Mouse (Mus musculus) embryonic facial prominence, embryonic 12.5 days (tissue): ENCODE data around the gene Lamb2. TPM values are rescaled to one million over a fixed set of nuclear protein-coding genes. Genes with fewer than 3 reads are reported as not detected.
A peak's percentile ranks its signal among the peaks of the same experiment; 100 is the strongest.

ENCODE experiments used
- ATAC-seq: fragments of 200-750 bp; cut with Nextera tagmentation; 2 replicates; pipeline ENCODE4 v1.8.0; 2017; ENCODE audit not compliant: insufficient number of reproducible peaks, insufficient read depth, low FRiP score, low TSS enrichment
- H3K27ac ChIP-seq: fragments of 300-500 bp; sonication (generic); 2 replicates; pipeline ENCODE4 v1.5.1; 2016; ENCODE audit warnings: mild to moderate bottlenecking
- H3K27me3 ChIP-seq: fragments of 300-500 bp; sonication (generic); 2 replicates; pipeline ENCODE4 v1.6.1; 2016; ENCODE audit warnings: mild to moderate bottlenecking, moderate library complexity
- H3K36me3 ChIP-seq: fragments of 300-500 bp; sonication (generic); 2 replicates; pipeline ENCODE4 v1.6.1; 2016; ENCODE audit warnings: mild to moderate bottlenecking
- H3K4me1 ChIP-seq: fragments of 300-500 bp; sonication (generic); 2 replicates; pipeline ENCODE4 v1.6.1; 2016
- H3K4me2 ChIP-seq: fragments of 300-500 bp; sonication (generic); replicated peaks from 2 replicates; pipeline ENCODE4 v1.6.1; 2016; ENCODE audit warnings: mild to moderate bottlenecking, moderate library complexity
- H3K4me3 ChIP-seq: fragments of 300-500 bp; sonication (generic); 2 replicates; pipeline ENCODE4 v1.5.1; 2016; ENCODE audit warnings: mild to moderate bottlenecking
- H3K9ac ChIP-seq: fragments of 300-500 bp; sonication (generic); 2 replicates; pipeline ENCODE4 v1.6.1; 2016; ENCODE audit warnings: mild to moderate bottlenecking, moderate library complexity
- H3K9me3 ChIP-seq: fragments of 300-500 bp; sonication (generic); 2 replicates; pipeline ENCODE4 v1.6.1; 2016; ENCODE audit warnings: mild to moderate bottlenecking, moderate library complexity
- WGBS: fragments of 180-500 bp; shearing (Covaris S2); methylation state at CpG from one replicate; pipeline ENCODE4 v1.1.7; 2016; 5-methylcytosine and 5-hydroxymethylcytosine counted together
- polyA plus RNA-seq: library from polyadenylated mRNA; unstranded; fragments of >200 nt; fragmentation: Nextera tagmentation; extraction: Ambion mirVana; gene quantifications from 2 replicates; pipeline ENCODE4 v1.2.1, GENCODE M21; 2016

The Lamb2 gene
- polyA plus RNA-seq, 1 experiment from 2014 or later, result 51.3 TPM

DNA sequence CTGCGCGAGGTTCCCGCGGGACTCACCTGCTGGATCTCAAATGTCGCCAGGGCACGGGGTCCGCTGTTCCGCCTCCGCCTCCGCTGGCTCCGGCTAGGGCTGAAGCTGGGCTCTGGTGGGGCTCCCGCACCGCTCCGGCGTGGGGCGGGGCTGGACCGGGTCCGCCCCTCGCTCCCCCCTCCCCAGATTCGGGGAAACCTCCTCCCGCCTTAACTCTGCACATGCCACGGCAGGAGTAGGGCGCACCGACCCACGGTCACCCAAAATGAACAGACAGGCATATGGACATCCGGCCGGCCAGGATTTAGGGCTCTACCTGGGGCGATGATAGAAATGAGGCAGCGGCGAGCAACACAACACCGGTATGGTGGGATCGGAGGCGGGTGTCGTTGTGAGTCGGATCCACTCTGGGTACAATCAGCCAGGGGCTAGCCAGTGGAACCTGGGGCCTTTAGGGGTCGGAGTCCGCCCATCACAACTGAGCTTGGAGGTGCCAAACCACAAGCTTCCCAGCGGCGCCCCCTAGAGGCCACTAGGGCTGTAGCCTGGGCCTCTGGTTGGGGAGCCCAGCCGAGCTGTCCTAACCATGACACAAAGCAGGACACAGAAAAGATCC lies 27.1 kb upstream of the Lamb2 start:
- Histone ChIP-seq H3K27me3 (no peaks in the 10 kb centered on the region), H3K36me3 (peaks cover 14% of the 10 kb centered on the region), H3K4me3 (peak overlapping the region; percentile 53), H3K27ac (peak overlapping the region; percentile 84), H3K4me2 (peak overlapping the region; percentile 65), H3K4me1 (peaks cover 38% of the 10 kb centered on the region), H3K9ac (peak overlapping the region; percentile 59), H3K9me3 (no peaks in the 10 kb centered on the region)
- under 1% methylated on average over 40 of the region's 40 CpGs for WGBS
- ATAC-seq, result peak; percentile 83

DNA sequence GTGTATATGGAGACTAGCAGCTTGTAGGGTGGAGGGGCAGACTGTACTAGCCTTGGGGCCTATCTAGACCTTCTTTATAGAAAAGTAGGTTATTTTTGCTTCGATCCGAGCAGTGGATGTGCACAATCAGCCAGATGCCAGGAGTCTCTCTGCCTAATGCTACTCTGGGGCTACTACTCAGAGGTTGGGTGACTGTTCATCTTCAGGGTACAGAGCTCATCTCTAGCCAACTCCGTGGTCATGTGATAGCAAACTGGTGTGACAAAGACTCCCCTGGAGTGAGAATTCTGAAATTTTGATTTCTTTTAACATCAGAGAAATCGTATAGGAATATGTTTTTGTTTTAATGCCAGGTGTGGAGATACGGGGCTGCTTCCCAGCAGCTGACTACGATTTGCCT lies 26.6 kb upstream of the Lamb2 start:
- WGBS, result 33% methylated on average over 6 of the region's 6 CpGs
- H3K4me3 ChIP-seq, result peak overlapping the region; percentile 53
- H3K36me3 ChIP-seq, result peaks cover 9% of the 10 kb centered on the region
- ATAC-seq, result no peak
- H3K27ac ChIP-seq, result peak overlapping the region; percentile 84
- H3K9me3 ChIP-seq, result no peaks in the 10 kb centered on the region
- peak overlapping the region; percentile 59 for H3K9ac ChIP-seq
- peaks cover 38% of the 10 kb centered on the region for H3K4me1 ChIP-seq
- no peaks in the 10 kb centered on the region for H3K27me3 ChIP-seq
- H3K4me2 ChIP-seq, result peak overlapping the region; percentile 65

DNA sequence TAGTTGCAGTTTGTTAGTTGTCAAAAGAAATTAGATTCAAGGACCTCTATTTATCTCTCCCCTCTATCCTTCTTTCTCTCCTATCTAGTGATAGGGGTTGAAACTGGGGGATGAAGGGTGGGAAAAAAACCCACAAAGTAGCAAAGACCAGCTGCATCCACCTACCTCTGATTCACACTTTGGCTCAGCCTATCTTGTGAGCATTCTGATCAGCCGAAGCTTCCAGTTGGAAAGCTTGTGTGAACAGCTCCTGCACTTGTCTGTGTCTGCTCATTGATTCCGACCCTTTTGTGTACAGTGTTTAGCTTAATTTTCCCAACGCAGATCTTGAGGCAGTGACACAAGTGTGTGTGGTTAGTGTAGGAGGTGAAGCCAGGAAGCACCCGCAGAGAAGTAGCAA lies 26.1 kb upstream of the Lamb2 start:
- Histone ChIP-seq H3K36me3 (peaks cover 4% of the 10 kb centered on the region), H3K27ac (peak overlapping the region; percentile 84; the same call in 1 of the 2 replicates), H3K4me1 (peaks cover 38% of the 10 kb centered on the region), H3K9ac (0 out of 2 replicates have a peak overlapping the region, but pooled peaks have one; percentile 25), H3K4me2 (peak overlapping the region; percentile 65), H3K27me3 (no peaks in the 10 kb centered on the region), H3K9me3 (no peaks in the 10 kb centered on the region), H3K4me3 (peak overlapping the region; percentile 53; the same call in 1 of the 2 replicates)
- no peak for ATAC-seq
- 77% methylated on average over 4 of the region's 4 CpGs for WGBS

DNA sequence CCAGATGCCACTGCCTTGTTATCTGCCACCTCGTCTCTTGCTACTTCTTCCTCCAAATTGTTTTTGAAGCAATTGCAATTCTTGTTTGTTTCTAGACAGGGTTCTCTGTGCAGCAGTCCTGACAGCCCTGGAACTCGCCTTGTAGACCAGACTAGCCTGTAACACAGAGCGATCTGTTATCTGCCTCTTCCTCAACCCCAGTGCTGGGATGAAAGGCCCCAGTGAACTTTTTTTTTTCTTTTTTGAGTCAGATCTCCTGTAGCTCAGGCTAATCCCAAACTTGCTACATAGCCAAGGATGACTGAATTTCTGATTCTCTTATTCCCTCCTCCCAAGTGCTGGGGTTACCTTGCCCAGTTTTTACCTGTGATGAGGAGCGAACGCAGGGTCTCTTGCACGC lies 25.1 kb upstream of the Lamb2 start:
- Histone ChIP-seq H3K4me3 (no peak overlapping the region), H3K27ac (no peak overlapping the region), H3K4me2 (no peak overlapping the region), H3K4me1 (peaks cover 34% of the 10 kb centered on the region), H3K9ac (no peak overlapping the region), H3K27me3 (no peaks in the 10 kb centered on the region), H3K36me3 (no peaks in the 10 kb centered on the region), H3K9me3 (no peaks in the 10 kb centered on the region)
- ATAC-seq, result no peak
- WGBS, result 86% methylated on average over 6 of the region's 6 CpGs

DNA sequence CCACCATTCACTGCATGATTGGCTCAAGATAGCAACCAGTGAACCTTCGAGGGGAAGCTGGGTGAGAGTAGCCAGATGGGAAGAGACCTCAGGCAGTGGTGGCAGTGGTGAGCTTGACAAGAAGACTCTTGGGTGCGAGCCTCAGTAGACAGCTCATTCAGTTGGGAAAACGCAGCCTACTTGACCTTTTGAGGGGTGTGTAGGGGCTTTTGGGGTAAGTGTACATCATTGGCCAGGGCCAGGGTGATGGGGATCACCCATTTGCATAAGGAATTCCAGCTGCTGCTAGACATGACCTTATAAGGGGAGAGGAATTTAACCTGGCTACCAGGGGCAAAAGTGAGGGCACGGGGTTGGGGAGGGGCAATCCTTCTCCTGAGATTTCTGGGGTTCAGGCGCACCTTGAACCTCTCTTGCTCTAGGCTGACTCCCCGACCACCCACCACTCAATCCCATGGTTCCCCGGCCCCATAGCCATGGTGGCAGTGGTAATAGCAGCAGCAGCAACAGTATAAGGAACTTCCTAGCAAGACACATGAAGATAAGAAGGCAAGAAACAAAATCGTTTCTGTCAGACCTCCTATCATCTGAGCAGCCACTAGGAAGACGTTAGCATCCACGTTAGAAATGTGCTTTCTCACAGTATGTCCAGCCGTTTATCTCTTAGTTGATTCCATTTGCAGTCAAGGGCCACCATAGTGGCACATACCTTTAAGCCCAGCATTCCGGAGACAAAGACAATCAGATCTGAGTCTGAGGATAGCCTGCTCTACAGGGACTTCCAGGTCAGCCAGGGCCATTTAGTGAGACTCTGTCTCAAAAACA lies 23.6 kb upstream of the Lamb2 start:
- no peak overlapping the region for H3K27ac ChIP-seq
- H3K9ac ChIP-seq, result no peak overlapping the region
- H3K27me3 ChIP-seq, result no peaks in the 10 kb centered on the region
- WGBS, result 71% methylated on average over 12 of the region's 12 CpGs
- no peaks in the 10 kb centered on the region for H3K9me3 ChIP-seq
- no peak overlapping the region for H3K4me3 ChIP-seq
- no peak overlapping the region for H3K4me2 ChIP-seq
- H3K4me1 ChIP-seq, result peaks cover 18% of the 10 kb centered on the region
- ATAC-seq, result no peak
- no peaks in the 10 kb centered on the region for H3K36me3 ChIP-seq

DNA sequence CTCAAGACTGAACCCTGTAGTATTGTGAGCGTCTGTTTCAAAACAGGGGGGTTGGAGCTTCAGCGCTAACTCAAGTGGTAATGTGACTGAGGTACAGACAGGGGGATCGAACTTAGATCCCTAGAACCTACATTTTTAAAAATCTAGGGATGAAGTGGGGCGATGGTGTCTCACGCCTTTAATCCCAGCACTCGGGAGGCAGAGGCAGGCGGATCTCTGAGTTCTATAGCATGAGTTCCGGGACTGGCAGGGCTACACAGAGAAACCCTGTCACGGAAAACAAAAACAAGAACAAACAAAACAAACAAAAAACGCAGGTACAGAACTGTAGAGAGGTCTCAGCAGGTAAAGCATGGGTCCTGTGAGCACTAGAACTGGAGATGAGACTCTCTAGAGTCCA lies 22.6 kb upstream of the Lamb2 start:
- Histone ChIP-seq H3K27ac (no peak overlapping the region), H3K4me3 (no peak overlapping the region), H3K27me3 (no peaks in the 10 kb centered on the region), H3K4me1 (peaks cover 18% of the 10 kb centered on the region), H3K4me2 (no peak overlapping the region), H3K36me3 (no peaks in the 10 kb centered on the region), H3K9me3 (no peaks in the 10 kb centered on the region), H3K9ac (no peak overlapping the region)
- ATAC-seq, result no peak
- WGBS, result 88% methylated on average over 10 of the region's 10 CpGs

DNA sequence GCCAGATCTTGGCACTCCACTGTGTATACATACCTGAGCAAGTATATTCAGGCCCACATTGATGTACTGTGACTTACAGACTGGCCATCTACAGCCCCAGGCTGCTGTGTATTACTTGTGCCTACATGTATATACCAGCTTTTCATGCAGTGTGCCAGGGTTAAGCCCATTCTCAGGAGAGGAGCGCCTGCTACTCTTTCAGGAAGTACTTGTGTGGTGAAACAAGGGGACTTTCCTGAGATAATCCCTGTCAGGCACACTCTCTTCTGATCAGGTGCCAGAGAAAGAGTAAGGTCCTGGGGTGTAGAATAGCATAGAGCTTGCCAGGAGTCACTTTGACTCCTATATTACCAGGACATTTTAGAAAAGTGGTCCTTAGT lies 19.6 kb upstream of the Lamb2 start:
- ATAC-seq, result no peak
- H3K36me3 ChIP-seq, result peaks cover 22% of the 10 kb centered on the region
- peak overlapping the region; percentile 80 for H3K4me2 ChIP-seq
- WGBS, result 95% methylated on average over 1 of the region's 1 CpGs
- no peaks in the 10 kb centered on the region for H3K9me3 ChIP-seq
- H3K4me3 ChIP-seq, result peak overlapping the region; percentile 95
- H3K9ac ChIP-seq, result no peak overlapping the region; the same call in 1 of the 2 replicates
- peaks cover 12% of the 10 kb centered on the region for H3K4me1 ChIP-seq
- H3K27ac ChIP-seq, result peak overlapping the region; percentile 85; the same call in 1 of the 2 replicates
- H3K27me3 ChIP-seq, result no peaks in the 10 kb centered on the region

DNA sequence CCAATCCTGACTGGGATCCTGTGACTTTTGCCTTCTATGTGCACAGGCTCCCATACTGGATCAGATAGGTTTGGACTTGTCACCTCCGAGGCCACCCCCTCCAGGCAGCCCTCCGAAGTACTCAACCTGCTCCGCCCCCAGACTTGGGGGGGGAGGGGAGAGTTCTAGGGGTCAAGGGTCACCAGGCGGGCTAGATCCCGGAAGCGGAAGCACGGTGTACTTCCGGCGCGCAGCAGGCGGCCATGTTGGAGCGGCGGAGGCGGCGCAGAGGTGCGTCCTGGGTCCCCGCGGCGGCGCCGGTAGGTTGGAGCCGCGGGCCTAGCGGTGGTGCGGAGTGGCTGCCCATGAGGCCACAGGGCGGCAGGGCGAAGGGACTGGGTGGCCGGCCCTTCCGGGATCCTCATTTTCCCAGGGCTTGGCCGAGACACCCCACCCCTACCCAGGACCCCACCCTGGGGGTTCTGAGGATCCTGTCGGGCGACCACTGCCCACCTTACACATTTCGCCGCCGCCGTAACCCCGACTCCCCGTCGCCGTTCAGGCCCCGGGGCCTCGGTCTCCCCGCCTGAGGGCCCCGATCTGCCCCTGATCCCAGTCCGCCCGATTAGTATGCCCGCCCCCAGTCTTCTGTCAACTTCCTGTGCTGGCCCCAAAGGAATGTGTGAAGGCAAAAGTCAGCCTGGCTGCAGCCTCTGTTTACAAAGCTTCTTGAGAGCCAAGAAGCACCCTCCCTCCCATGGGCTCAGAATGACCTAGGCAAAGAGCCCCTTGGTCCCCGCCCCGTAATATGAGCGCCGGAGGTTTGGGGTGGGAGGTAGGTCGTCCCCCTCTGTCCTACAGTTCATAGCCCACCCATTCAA lies 19.0 kb upstream of the Lamb2 start, which contains the start of gene Ccdc71:
Ccdc71 (plus strand) TSS at position 209 of the 860 bp plus-strand sequence.
- Histone ChIP-seq H3K9ac (peak within 1 kb of the TSS; percentile 89), H3K36me3 (peaks cover 28% of the 10 kb centered on the region), H3K4me1 (peaks cover 12% of the 10 kb centered on the region), H3K4me3 (peak within 1 kb of the TSS; percentile 95), H3K9me3 (no peaks in the 10 kb centered on the region), H3K27me3 (no peaks in the 10 kb centered on the region), H3K4me2 (peak within 1 kb of the TSS; percentile 80), H3K27ac (peak within 1 kb of the TSS; percentile 85)
- ATAC-seq, result peak; percentile 50
- WGBS, result under 1% methylated on average over 52 of the region's 52 CpGs

DNA sequence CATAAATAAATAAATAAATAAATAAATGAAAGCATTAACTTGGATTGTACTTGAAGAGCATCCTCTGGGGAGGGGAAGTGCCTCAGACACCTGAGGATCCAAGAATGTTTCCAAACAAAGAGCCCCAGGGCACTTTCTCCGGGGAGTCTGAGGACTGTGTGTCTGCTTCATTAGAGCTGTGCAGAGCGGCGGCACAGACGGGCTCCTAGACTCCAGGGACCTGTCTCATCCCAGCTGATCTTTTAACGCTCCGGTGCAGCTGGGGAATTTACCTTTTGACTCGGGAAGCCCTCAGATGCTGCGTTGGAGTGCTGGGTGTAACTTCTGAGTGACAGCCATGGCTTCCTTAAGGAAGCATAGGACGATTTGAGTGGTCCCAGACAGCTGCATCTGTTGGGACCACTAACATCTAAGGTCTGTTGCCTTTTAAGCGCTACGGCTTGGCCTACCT lies 18.3 kb upstream of the Lamb2 start, which contains the start of gene Klhdc8b:
Klhdc8b (minus strand) TSS at position 401 of the 451 bp plus-strand sequence.
- H3K27ac ChIP-seq, result peak within 1 kb of the TSS; percentile 85
- H3K36me3 ChIP-seq, result peaks cover 32% of the 10 kb centered on the region
- H3K4me1 ChIP-seq, result peaks cover 12% of the 10 kb centered on the region
- 22% methylated on average over 11 of the region's 11 CpGs for WGBS
- peak within 1 kb of the TSS; percentile 80 for H3K4me2 ChIP-seq
- no peaks in the 10 kb centered on the region for H3K9me3 ChIP-seq
- peak within 1 kb of the TSS; percentile 89 for H3K9ac ChIP-seq
- peak; percentile 36 for ATAC-seq
- no peaks in the 10 kb centered on the region for H3K27me3 ChIP-seq
- H3K4me3 ChIP-seq, result peak within 1 kb of the TSS; percentile 95

DNA sequence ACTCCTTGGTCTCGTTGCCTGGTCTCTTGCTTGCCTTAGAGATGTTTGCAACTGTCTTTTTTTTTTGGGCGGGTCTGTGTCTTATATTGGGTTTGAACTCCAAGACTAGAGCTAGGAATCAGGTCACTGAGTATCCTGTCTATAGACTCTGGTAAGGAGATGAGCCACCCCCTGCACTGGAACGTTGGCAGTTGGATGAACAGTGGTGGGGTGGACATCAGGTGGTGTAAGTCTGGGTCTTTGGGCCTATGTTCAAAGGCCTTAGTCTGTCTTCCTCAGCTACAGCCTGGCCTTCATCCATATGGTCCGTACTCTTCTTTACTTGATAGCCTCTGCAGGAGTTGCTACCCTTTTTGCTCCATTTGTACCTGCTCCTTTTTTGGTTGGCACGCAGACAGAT lies 17.9 kb upstream of the Lamb2 start:
- H3K4me1 ChIP-seq, result peaks cover 12% of the 10 kb centered on the region
- no peak overlapping the region; the same call in 1 of the 2 replicates for H3K9ac ChIP-seq
- no peak for ATAC-seq

DNA sequence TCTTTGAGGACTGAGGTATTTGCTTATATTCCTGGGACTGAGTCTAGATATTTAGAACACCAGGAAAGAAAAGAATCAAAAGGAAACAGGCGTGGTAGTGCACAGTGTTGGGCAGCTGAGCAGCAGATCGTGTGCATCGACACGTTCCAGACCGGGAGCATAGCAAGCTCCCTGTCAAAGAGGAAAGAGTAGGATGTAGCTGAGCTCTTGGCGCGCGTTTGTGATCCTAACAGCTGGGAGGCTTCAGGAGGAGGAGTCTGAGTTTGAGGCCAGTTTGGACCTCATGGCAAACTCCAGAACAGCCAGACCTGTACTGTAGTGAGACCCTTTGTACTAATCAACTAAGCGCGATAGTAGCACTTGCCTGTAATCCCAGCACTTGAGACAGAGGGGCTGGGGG lies 17.3 kb upstream of the Lamb2 start:
- 93% methylated on average over 10 of the region's 10 CpGs for WGBS
- Histone ChIP-seq H3K36me3 (peaks cover 37% of the 10 kb centered on the region), H3K4me2 (no peak overlapping the region; the same call in 1 of the 2 replicates)

More for the DNA sequence above, 17.9 kb upstream of the Lamb2 start:
- no peaks in the 10 kb centered on the region for H3K27me3 ChIP-seq
- no peak overlapping the region for H3K27ac ChIP-seq
- peak overlapping the region; percentile 95 for H3K4me3 ChIP-seq
- WGBS, result 90% methylated on average over 5 of the region's 5 CpGs
- no peaks in the 10 kb centered on the region for H3K9me3 ChIP-seq
- H3K36me3 ChIP-seq, result peaks cover 32% of the 10 kb centered on the region
- H3K4me2 ChIP-seq, result peak overlapping the region; percentile 80

More for the DNA sequence above, 17.3 kb upstream of the Lamb2 start:
- Histone ChIP-seq H3K27ac (no peak overlapping the region), H3K9ac (no peak overlapping the region), H3K4me3 (no peak overlapping the region), H3K9me3 (no peaks in the 10 kb centered on the region), H3K27me3 (no peaks in the 10 kb centered on the region), H3K4me1 (peaks cover 12% of the 10 kb centered on the region)
- no peak for ATAC-seq
